9 mouse cellular contexts compared by ENCODE assay signal in the genomic region with DNA sequence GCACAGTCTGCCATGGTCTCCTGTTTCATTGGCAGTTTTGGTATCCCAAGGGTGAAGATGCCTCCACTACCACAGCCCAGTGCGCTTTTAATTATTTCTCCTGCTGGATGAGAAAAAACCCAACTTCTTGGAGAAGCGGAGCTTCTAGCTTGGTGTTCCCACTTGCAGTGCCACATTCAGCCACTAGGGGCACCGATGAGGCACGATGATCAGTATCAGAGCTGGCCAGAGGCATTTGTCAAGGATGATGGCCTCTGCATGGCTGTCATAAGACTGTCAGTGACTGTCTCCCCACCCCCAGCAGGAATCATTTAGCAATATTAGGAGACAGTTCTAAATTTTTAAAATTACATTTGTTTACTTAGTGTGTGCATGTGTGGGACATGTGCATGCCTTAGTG. TPM values are rescaled to one million over a fixed set of nuclear protein-coding genes. Genes with fewer than 3 reads are reported as not detected.
A peak's percentile ranks its signal among the peaks of the same experiment; 100 is the strongest.
DNase-seq lines count a peak whose midpoint lies in the region; ATAC-seq lines count a peak whose summit lies in the region.
"Had no signal": no experiment of that assay in that cellular context is flagged by ENCODE, and none has a peak within 500 bp of the region (broad histone marks: within the 10 kb centered on the region; RNA-seq: fewer than 3 reads in every experiment).

No protein-coding gene starts in this region.

- H3K27ac ChIP-seq in forebrain, embryonic 13.5 days: no peak overlapping the region
- H3K27ac ChIP-seq in lung, embryonic 15.5 days: peak overlapping the region; percentile 76

- no peak overlapping the region for H3K4me3 ChIP-seq in forebrain, embryonic 13.5 days
- no peak overlapping the region for H3K4me3 ChIP-seq in lung, embryonic 15.5 days

- DNase-seq in ES-CJ7 (ENCODE audit: low read depth, low spot score): peak; percentile 79
- DNase-seq in heart, postnatal 36 days: peak; percentile 84 to 95
- DNase-seq in layer of hippocampus, adult 9-10 months (ENCODE audit: low spot score): peak; percentile 83
- peak; percentile 79 for DNase-seq in ovary, postnatal 14 days (ENCODE audit: low spot score)
- DNase-seq in thymus, postnatal 14 days: peak; percentile 80

- H3K36me3 ChIP-seq in forebrain, embryonic 13.5 days (ENCODE audit: poor library complexity, severe bottlenecking): no peaks in the 10 kb centered on the region
- no peaks in the 10 kb centered on the region for H3K36me3 ChIP-seq in lung, embryonic 15.5 days

- 18% methylated on average over 4 of the region's 4 CpGs for WGBS in forebrain, embryonic 13.5 days
- 13% methylated on average over 4 of the region's 4 CpGs for WGBS in lung, embryonic 15.5 days

- H3K9ac ChIP-seq in forebrain, embryonic 13.5 days: no peak overlapping the region
- H3K9ac ChIP-seq in lung, embryonic 15.5 days: no peak overlapping the region

- peak; percentile 67 for ATAC-seq in cerebellum, adult (ENCODE audit: insufficient number of reproducible peaks, low FRiP score, low TSS enrichment)
- 0 out of 2 replicates have a peak, but pooled peaks have one; percentile 43 for ATAC-seq in forebrain, embryonic 13.5 days
- ATAC-seq in lung, embryonic 15.5 days (ENCODE audit: borderline replicate concordance, extremely low read depth, low FRiP score, low TSS enrichment): peak; percentile 21; the same call in 1 of the 2 replicates

- peaks cover 8% of the 10 kb centered on the region for H3K4me1 ChIP-seq in forebrain, embryonic 13.5 days
- H3K4me1 ChIP-seq in lung, embryonic 15.5 days: peaks cover 26% of the 10 kb centered on the region

- no peak overlapping the region for H3K4me2 ChIP-seq in forebrain, embryonic 13.5 days
- no peak overlapping the region for H3K4me2 ChIP-seq in lung, embryonic 15.5 days

- H3K27me3 ChIP-seq in forebrain, embryonic 13.5 days: peaks cover 4% of the 10 kb centered on the region; the same call in 1 of the 2 replicates
- H3K27me3 ChIP-seq in lung, embryonic 15.5 days: no peaks in the 10 kb centered on the region

- intact Hi-C loops in heart, postnatal 36 days (cut with DNase I): loop anchor here (1.0 to 2.0 kb wide), 2 partner anchors 39 to 72 kb away; no protein-coding TSS in a partner anchor

- no peaks in the 10 kb centered on the region for H3K9me3 ChIP-seq in forebrain, embryonic 13.5 days (replicated peaks)
- no peaks in the 10 kb centered on the region for H3K9me3 ChIP-seq in lung, embryonic 15.5 days

RNA-seq across cellular contexts. Expression of gene Asprv1, which starts 28.8 kb away (rescaled TPM):
- 0.45 and 0.67 TPM in 2 replicates for polyA plus RNA-seq in forebrain, embryonic 13.5 days (2015; fragmentation: Nextera tagmentation; extraction: Ambion mirVana)
- not detected for total RNA-seq in heart, postnatal 36 days (2021)
- polyA plus RNA-seq in lung, embryonic 15.5 days (2015; fragmentation: Nextera tagmentation; extraction: Ambion mirVana): 1.0 TPM in 2 replicates
- polyA plus RNA-seq: heart, embryonic 14.5 days had no signal
